Mouse (Mus musculus): ENCODE results near the gene Cmah.

Cmah gene

DNA sequence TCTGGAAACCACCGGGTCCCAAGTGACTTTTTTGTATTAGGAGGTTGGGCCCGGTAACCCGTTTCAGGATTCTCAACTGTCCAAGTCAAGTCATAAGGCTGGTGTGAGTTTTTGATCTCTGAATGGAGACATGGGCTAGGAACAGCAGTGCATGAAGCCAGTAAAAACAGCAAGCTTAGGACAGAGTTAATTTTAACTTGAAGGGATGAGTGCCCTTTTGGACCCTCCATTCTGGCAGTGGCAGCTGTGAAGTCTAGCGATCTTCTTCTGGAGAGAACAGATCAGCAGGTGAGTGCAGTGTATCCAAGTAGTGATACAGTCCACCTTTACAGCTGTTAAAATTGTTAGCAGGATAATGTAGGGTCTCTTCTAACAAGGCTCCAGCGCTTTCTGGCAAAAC, at the start of gene Cmah:
Cmah (plus strand) TSS at position 204 of the 400 bp plus-strand sequence.
- DNase-seq (ENCODE audit: low spot score in 2 of 2) = no peak

DNA sequence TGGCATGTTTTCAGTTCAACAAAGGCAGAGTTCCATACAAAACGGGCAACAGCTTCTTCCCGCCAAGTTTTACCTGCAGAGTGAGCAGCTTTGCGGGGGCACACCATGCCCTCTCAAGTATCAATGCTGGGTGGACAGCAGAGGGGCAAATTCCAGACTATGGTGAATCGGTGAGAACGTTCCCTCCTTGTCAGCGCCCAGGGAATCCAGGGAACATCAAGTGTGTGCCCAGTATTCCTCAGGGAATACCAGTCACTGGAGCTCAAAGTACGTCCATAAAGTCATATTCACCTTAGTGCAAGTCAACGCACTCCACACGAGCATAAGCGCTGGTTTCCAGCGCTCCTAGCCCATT, 47.8 kb upstream of the Cmah start:
- DNase-seq (ENCODE audit: low spot score in 2 of 2) = no peak

DNA sequence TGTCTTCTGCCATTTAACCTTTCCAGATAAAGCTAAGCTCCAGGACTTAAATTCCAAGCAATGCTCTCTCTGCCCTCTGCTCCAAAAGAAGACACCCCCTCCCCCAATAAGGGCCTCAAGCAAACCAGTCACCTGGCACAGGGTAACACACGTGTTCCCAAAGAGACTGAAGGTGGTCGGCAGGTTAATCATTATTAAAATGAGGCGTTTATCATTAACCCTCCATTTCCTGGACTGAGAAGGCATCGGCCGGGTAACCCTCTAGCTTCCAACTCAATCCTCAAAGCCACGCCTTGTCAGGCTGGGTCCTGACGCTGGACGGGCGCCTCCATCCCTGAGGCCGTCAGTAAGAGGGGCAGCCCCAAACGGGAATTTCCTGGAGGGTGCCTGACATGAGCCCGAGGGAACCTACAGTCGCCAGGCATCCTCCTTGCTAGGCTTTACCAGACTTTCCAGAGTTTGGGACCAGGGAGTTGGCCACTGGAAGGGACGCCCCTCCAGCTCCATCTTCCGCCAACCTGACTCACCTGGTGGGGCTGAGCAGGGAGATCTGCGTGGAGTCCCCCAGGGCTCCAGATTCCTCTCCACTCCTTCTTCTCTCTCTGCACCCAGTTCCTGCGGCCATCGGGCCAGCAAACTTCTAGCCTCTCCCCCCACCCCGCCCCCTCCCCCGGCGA, 47.3 kb upstream of the Cmah start:
- DNase-seq (ENCODE audit: low spot score in 2 of 2) = no peak

DNA sequence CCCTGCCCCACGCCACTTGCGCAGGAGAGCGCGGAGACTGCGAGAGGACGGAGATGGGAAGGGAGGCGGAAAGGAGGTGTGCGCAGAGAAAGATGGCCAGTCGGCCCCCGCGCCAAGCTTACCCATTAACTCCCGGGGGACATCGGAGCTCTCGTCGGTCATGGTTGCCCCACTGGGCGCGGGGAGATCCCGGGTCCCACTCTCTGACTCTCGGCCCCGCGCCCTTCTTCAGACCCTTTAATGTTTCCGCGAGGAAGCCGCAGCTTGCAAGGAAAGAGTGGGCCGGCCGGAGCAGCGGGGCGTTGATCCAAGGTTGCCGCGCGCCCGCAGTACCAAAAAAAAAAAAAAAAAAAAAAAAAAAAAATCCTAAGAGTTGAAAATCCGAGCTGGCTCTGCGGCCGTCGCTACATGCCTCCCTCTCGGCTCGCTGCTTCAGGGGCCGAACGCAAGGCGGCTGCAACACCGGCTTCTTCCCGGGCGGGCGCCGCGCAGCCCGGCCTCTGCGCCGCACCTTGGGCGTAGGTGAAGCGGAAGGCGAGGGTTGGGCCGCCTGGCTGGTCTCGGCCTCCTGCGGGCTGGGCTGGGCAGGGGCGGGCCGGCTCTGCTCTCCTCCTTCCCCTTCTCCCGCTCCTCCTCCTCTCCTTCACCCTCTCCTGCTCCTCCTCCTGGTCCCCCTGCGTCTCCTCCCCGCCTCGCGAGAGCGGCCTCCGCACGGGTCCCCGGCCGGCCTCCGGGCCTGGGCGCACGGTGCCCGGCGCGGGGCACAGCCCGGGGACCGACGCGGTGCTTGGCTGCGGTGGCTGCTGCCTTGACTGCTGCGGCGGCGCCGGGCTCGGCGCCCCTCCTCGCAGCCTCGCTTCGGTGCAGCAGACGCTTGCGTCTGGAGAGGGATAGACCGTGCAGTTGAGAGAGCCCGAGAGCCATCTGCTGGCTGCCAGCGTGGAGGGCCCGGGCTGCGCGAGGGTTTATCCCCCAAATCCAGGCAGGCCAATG, 46.5 kb upstream of the Cmah start, which contains the start of gene Carmil1:
Carmil1 (minus strand) TSS at position 357 of the 993 bp plus-strand sequence.
- peak; percentile 75 to 88 for DNase-seq (ENCODE audit: low spot score in 2 of 2)

DNA sequence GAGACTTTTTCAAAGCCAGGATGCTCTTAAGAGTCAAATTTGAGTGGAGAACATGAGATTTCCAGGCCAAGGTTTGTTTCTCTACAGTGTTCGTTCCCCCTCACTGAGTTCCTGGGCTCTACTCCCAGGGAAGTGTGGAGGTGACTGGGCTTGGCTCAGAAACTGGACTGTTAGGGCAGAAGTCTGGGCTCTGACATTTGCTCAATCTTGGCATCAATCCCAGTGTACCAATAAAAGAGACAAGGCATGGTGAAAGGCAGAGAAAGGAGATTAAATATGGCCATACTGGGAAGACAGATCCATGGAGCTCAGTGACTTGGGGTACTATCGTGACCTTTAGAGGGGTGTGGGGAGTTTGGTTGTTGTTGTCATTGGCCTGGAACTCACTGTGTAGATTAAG, 39.8 kb upstream of the Cmah start:
- no peak for DNase-seq (ENCODE audit: low spot score in 2 of 2)

DNA sequence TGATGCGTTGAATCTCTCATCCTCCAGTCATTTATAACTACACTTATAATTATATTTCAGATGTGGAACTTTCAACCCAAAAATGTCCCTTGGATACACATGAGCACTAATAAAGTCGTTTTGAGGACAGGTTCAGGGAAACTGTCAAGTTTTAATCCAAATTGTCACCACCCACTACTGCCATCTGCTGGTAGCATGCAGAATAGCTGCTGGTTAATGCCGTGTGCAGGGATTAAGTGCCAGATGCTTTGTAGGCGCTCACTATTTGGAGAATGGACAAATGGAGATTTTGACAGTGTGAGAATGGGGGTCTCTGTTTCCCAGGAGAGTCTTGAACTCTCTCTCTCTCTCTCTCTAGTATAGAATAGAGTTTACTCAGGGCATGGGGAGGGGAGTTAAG, 30.0 kb upstream of the Cmah start:
- DNase-seq (ENCODE audit: low spot score in 2 of 2) = peak in 1 of 2 experiments; percentile 31

DNA sequence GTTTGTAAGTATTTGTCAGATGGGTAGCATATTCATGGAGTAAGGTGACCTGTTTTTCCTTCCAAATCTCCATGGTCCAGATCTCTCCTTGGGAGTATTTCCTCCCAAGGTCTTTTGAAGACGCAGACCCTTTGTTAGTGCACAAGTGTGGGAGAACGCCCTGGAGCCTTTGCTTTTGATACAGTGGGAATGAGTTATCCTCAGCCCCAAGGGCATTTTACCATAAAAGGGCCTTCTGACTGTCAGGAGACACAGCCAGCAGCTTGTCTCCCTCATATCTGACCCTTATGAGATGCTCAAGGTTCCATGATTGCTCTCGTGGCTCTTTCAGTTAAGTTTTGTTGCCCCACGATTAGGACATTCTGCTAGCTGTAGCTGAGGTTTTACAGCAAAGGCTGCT, 21.7 kb upstream of the Cmah start:
- DNase-seq (ENCODE audit: low spot score in 2 of 2) = no peak

DNA sequence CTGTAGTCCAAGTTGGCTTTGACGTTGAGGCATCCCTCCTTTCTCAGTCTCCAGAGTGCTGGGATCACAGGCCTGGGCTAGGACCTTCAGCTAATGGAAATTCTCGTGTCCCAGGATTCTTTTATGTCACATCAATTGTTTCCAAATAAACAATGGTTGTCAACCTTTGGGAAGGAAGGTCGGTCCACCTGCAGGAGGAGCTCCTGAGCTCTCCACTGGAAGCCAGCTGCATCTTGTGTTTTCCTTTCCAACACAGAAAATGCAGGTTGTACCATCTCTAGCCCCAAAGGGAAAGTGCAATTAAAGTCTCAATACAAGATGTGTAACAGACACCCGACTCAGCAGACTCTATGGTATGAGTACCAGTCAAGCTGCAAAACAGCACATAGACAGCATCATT, 21.0 kb upstream of the Cmah start:
- no peak for DNase-seq (ENCODE audit: low spot score in 2 of 2)

DNA sequence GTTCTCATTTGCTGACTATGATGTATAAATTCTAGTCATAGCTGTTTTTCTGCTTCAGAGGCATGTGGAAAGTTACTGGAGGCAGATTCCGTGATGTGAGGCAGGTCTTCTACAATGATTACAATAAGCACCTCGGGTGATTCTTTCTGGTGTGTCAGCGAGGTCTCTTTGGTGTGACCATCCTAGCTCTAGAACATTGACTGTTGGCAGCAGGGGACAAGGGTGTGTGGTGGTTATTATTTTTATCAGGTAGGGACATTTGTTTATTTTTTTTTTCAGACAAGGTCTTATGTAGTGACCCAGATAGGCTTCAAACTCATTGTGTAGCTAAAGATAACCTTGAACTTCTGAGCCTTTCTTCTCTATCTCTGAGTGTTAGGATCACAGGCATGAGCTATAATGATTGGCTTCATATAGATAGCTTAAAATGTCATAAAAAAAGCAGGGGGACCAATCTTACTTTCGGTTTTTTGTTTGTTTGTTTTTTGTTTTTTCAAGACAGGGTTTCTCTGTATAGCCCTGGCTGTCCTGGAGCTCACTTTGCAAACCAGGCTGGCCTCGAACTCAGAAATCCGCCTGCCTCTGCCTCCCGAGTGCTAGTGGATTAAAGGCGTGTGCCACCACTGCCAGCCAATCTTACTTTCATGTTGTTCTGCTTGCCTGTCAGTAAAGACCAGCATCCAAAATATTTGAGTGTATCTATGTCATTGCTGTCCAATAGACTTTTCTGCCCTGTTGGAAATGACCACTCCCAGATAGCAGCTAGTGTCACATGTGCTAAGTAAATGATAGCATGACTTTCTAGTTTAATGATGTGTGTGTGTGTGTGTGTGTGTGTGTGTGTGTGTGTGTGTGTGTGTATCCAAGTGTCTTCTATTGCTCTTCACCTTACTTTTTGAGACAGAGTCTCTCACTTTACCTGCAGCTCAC, 15.9 kb upstream of the Cmah start:
- DNase-seq (ENCODE audit: low spot score in 2 of 2) = no peak

DNA sequence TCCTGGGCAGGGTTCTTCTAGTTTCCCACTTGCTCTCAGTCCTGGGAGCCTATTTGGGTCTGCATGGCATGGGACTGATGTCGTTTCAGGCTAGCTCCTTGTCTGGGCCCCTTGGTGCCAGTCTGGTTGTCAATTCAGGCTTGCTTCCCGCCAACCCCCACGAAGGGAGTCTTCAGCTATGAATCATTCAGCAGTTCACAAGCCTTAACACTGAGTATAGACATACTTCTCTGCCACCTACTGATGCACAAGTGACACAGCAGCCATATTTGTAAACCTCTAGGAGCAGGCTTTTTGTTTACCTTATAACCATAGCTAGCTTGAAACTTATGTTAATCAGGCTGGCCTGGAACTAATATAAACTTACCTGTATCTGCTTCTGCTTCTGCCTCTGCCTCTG, 10.6 kb upstream of the Cmah start:
- DNase-seq (ENCODE audit: low spot score in 2 of 2) = no peak

DNA sequence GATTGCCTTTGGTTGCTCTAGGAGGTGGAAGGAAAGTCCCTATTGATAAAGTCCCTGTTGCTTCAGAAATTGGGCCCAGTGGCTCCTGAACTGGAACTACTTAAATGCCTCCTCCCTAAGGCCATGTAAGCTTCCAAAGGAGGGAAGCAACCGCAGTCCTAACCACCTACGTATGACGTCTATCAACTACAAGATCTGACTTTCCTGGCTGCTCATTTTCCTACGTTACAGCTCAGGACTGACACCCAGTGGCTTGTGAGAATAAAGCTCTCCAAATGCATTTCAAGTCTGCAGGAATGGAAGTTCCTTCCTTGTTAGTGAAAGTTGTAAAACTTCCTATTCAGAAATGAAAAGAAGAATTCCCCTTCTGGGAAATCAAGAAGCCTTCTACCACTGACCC, 8.6 kb upstream of the Cmah start:
- peak in 1 of 2 experiments; percentile 14 for DNase-seq (ENCODE audit: low spot score in 2 of 2)

DNA sequence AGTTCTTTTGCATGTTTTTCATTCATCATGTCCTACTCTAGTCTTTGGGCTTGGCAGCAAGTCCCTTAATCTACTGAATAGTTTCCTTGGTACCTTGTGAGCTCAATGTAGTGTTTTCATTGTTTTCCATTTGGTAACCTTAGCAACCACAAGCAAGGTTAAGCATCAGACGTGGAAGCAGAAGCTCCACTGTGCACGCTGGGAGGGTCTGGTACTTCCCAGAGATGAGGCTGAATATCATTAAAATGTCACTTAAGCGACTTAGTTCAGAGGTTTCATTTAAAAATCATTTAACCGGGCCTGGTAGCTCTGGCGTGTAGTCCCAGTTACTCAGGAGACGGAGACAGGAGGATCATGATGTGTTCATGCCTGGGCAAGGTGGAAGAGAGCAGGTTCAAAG, 5.9 kb upstream of the Cmah start:
- no peak for DNase-seq (ENCODE audit: low spot score in 2 of 2)

DNA sequence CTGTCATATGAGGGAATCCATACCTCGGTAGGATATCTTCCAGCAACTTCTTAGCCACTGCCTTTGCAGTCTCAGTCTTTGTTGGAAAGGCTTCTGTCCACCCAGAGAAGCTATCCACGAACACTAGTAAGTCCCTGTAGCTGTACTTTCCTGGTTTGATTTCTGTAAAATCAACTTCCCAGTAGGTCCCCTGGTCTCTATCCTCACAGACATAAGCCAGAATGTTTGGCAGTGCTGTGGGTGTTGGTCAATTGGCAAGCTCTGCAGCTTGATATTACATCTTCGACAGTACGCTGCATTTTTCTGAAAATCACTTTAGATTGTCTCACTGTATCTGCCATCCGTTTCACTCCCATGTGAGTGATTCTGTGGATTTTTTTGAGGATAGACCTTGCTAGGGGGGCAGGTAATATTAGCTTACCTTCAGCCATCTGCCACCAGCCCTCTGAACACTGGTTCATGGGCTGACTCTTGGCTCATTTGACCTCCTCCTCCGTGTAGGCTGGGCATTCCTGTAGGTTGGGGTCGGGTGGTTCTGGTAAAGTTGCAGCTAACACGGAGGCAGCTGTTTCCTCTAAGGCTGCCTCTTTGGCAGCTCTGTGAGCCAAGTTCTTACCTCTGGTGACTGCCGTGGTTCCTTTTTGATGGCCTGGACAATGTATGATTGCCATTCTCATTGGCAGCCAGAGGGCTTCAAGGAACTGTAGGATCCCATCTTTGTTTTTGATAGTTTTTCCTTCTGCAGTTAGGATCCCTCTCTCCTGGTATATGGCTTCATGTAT, 1.0 kb downstream of the Cmah start:
- no peak for DNase-seq (ENCODE audit: low spot score in 2 of 2)

DNA sequence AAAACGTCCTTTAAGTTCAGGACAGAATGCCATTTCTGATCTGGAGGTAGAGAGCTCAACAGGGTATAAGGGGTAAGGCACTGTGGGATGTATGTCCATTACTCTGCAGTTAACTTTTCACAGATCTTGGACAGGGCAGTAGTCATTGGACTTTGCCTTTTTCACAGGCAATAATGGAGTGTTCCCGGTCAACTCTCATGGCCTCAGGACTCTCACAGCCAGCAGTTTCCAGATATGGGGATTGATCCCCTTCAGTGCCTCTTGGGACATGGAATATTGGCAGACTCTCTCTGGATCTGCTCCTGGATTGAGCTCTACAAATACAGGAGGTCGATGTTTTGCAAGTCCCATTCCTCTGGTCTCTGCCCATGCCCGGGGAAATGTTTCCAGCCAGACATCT, 2.9 kb downstream of the Cmah start:
- no peak for DNase-seq (ENCODE audit: low spot score in 2 of 2)

DNA sequence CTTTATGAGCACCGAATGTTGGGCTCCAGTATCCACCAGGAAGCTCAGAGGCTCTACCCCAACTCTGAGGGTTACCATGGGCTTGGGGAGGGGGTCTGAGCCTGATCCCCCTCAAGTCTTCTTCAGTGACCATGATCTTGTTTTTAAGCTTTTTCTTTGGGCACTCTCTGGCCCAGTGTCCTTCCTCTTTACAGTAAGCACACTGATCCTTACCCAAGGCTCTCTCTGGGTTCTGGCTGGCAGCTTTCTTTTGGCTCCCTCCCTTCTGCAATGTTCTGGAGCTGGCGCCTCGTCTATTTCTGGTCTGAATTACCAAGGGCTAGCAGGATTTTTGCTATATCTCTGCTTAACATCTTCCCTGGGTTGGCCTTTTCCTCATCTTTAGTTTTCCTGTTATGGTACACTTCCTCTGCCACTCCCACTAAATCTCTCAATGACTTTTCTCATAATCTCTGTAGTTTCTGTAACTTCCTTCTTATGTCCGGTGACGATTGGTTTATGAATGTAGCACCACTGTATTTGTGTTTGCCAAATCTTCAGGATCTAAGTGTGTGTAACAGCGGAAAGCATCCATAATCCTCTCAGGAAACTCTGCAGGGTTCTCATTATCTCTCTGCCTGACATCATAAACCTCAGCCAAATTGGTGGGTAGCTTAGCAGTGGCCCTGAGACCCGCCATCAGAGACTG, 3.8 kb downstream of the Cmah start:
- no peak for DNase-seq (ENCODE audit: low spot score in 2 of 2)

DNA sequence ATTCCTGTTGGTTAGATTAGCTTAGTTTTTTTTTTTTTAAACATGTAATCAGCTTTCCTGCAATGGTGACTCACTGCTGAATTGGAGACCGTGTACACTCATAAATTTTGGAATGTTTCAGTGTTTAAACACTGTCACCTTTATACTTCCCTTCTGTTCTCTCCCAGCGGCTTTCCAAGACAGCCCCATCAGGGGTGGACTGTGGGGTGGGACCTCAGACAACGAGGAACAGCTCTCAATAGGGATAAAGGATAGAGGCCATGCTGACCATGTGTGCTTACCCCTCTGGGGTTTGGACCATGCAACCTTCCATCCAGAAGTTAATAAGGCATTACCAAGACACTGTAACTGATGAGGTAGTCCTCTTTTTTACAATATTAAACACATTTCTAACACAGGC, 5.3 kb downstream of the Cmah start:
- DNase-seq (ENCODE audit: low spot score in 2 of 2) = no peak

DNA sequence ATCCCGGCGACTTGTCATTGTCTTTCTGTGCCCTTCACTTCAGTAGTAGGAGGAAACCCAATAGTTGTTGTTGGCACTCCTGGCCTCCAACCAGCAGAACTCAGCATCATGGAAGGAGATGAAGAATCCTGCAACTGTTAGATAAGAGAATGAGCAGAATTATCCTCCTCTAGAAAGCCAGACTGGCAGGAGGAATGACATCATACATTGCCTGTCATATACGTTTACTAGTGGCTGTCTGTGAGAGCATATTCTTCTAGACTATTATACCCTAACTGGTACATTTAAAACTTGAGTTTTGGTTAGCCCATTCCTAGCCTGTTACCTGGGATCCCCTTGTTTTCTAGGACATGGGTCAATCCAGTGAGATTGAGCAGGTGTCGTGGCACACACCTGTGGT, 9.6 kb downstream of the Cmah start:
- DNase-seq (ENCODE audit: low spot score in 2 of 2) = no peak

DNA sequence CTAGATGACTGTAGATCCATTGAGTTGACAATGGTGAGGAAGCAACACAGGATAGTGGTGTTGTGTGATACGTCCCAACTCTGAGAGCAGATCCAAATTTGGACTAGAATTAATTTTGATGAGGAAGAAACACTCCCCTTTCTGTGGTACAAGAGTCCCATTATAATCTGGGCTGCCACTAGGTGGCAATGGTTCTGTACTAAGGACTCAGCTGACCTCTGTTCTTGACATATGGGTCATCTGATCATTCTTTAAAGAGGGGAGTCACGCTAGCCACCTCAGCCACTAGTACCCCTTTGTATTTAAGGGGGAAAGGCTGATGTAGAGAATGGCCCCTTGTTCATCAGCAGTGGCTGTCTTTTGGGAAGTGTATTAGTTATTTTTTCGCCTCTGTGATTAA, 10.7 kb downstream of the Cmah start:
- DNase-seq (ENCODE audit: low spot score in 2 of 2) = no peak

DNA sequence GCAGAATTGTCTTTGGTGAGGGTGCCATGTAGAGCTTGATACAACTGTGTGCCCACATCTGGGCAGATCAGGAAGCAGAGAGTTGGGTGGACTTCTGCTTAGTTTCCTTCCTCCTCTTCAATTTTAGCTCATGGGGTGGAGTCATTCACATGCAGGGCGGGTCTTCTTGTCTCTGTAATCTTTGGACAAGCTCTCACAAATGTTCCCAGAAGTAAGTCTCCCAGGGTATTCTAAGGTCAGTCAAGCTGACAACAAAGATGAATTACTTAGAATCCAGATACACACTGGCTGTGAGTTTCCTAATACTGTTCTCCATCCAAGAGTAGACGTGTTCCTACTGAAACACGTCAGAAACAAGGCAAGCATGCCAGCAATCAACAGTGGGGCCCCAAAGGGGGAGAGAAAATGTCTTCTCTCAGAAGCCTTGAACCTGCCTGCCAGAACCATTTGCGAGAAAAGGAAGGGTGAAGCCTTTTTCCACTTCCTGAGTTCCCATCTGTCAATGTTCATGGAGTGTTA, 11.2 kb downstream of the Cmah start:
- DNase-seq (ENCODE audit: low spot score in 2 of 2) = no peak

DNA sequence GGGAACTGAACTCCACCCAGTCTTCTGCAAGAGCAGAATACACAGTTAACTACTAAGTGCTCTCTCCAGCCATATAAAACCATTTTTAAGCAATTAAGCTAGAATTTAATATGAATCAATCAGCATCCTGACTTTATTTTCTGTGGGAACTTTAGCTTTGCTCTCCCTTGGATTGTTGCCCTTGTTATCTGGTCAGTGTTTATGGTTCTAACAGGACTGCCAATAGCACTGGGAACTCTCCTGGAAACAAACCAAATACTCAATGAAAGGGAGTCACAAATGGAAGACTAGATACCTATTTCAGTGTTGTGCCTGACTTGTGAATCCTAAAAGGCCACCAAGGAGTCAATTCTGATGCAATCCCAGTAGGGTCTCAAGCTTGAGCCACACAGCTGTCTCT, 12.7 kb downstream of the Cmah start:
- DNase-seq (ENCODE audit: low spot score in 2 of 2) = no peak
